Mouse (Mus musculus) hindbrain, embryonic 10.5 days (tissue): ENCODE data around the gene 3110021N24Rik. TPM values are rescaled to one million over a fixed set of nuclear protein-coding genes. Genes with fewer than 3 reads are reported as not detected.

ENCODE experiments used
- DNase-seq: peaks from one replicate; pipeline ENCODE4 v3.0.0-alpha.2; 2017; ENCODE audit warnings: low spot score
- H3K27ac ChIP-seq: fragments of 300-500 bp; sonication (generic); 2 replicates; pipeline ENCODE4 v1.5.1; 2016; ENCODE audit warnings: mild to moderate bottlenecking, moderate library complexity
- H3K27me3 ChIP-seq: fragments of 300-500 bp; sonication (generic); 2 replicates; pipeline ENCODE4 v1.6.1; 2016; ENCODE audit warnings: mild to moderate bottlenecking; ENCODE audit not compliant: poor library complexity, insufficient read depth, severe bottlenecking
- H3K36me3 ChIP-seq: fragments of 300-500 bp; sonication (generic); 2 replicates; pipeline ENCODE4 v1.6.1; 2016; ENCODE audit warnings: mild to moderate bottlenecking, moderate library complexity
- H3K4me1 ChIP-seq: fragments of 300-500 bp; sonication (generic); replicated peaks from 2 replicates; pipeline ENCODE4 v1.6.1; 2016; ENCODE audit warnings: mild to moderate bottlenecking
- H3K4me3 ChIP-seq: fragments of 300-500 bp; sonication (generic); 2 replicates; pipeline ENCODE4 v1.5.1; 2016; ENCODE audit warnings: mild to moderate bottlenecking, moderate library complexity
- H3K9me3 ChIP-seq: fragments of 300-500 bp; sonication (generic); 2 replicates; pipeline ENCODE4 v1.6.1; 2016; ENCODE audit warnings: mild to moderate bottlenecking, moderate library complexity
- WGBS: fragments of 180-500 bp; shearing (Covaris S2); methylation state at CpG from one replicate; pipeline ENCODE4 v1.1.7; 2016; 5-methylcytosine and 5-hydroxymethylcytosine counted together
- polyA plus RNA-seq: library from polyadenylated mRNA; unstranded; fragments of >200 nt; fragmentation: Nextera tagmentation; extraction: Ambion mirVana; gene quantifications from 2 replicates; pipeline ENCODE4 v1.2.1, GENCODE M21; 2016

Gene 3110021N24Rik
- polyA plus RNA-seq, 1 experiment from 2014 or later = 1.6 TPM

GRCm38 (mm10) chr4:108811142-108811541 is 91.7 kb downstream of the 3110021N24Rik start:
- H3K27me3 ChIP-seq = no peaks in the 10 kb centered on the region
- H3K9me3 ChIP-seq = no peaks in the 10 kb centered on the region
- no peak for DNase-seq
- no peaks in the 10 kb centered on the region for H3K4me1 ChIP-seq
- H3K36me3 ChIP-seq = peaks cover 18% of the 10 kb centered on the region
- no peak overlapping the region for H3K4me3 ChIP-seq
- 71% methylated on average over 4 of the region's 4 CpGs for WGBS
- no peak overlapping the region for H3K27ac ChIP-seq

- no peak for DNase-seq
- H3K9me3 ChIP-seq = no peaks in the 10 kb centered on the region
- H3K27me3 ChIP-seq = no peaks in the 10 kb centered on the region
- no peak overlapping the region for H3K27ac ChIP-seq
- no peaks in the 10 kb centered on the region for H3K4me1 ChIP-seq
- WGBS = 69% methylated on average over 6 of the region's 6 CpGs
- H3K36me3 ChIP-seq = peaks cover 18% of the 10 kb centered on the region
- H3K4me3 ChIP-seq = no peak overlapping the region
Observed at GRCm38 (mm10) chr4:108811550-108811949, 92.1 kb downstream of the 3110021N24Rik start.

GRCm38 (mm10) chr4:108825677-108826076 is 106.2 kb downstream of the 3110021N24Rik start:
- 94% methylated on average over 3 of the region's 3 CpGs for WGBS
- Histone ChIP-seq H3K9me3 (no peaks in the 10 kb centered on the region), H3K4me1 (no peaks in the 10 kb centered on the region), H3K27ac (no peak overlapping the region), H3K4me3 (no peak overlapping the region), H3K36me3 (peaks cover 96% of the 10 kb centered on the region), H3K27me3 (no peaks in the 10 kb centered on the region)
- DNase-seq = no peak

GRCm38 (mm10) chr4:108826096-108826495 is 106.6 kb downstream of the 3110021N24Rik start:
- Histone ChIP-seq H3K4me1 (peaks cover 4% of the 10 kb centered on the region; the same call in 1 of the 2 replicates), H3K4me3 (no peak overlapping the region), H3K27me3 (no peaks in the 10 kb centered on the region), H3K27ac (no peak overlapping the region), H3K9me3 (no peaks in the 10 kb centered on the region), H3K36me3 (peaks cover 91% of the 10 kb centered on the region)
- no peak for DNase-seq
- 88% methylated on average over 1 of the region's 1 CpGs for WGBS

- Histone ChIP-seq H3K9me3 (no peaks in the 10 kb centered on the region), H3K4me3 (no peak overlapping the region), H3K27me3 (no peaks in the 10 kb centered on the region), H3K27ac (no peak overlapping the region), H3K36me3 (peaks cover 86% of the 10 kb centered on the region), H3K4me1 (peaks cover 10% of the 10 kb centered on the region)
- 92% methylated on average over 2 of the region's 2 CpGs for WGBS
- no peak for DNase-seq
Observed at GRCm38 (mm10) chr4:108826643-108827042, 107.2 kb downstream of the 3110021N24Rik start.

GRCm38 (mm10) chr4:108830698-108831097 is 111.2 kb downstream of the 3110021N24Rik start:
- no peak for DNase-seq
- 89% methylated on average over 1 of the region's 1 CpGs for WGBS
- Histone ChIP-seq H3K36me3 (peaks cover 47% of the 10 kb centered on the region), H3K27ac (no peak overlapping the region), H3K4me1 (peaks cover 23% of the 10 kb centered on the region), H3K27me3 (no peaks in the 10 kb centered on the region), H3K4me3 (no peak overlapping the region), H3K9me3 (no peaks in the 10 kb centered on the region)

Other genes starting within 250 kb of the 3110021N24Rik start
- 101 and 117 TPM in 2 replicates for gene Prpf38a, start 140.3 kb upstream of the 3110021N24Rik start, polyA plus RNA-seq
- gene Orc1, start 140.2 kb upstream of the 3110021N24Rik start, polyA plus RNA-seq = 14.4 and 22.2 TPM in 2 replicates
- gene Cc2d1b, start 99.7 kb upstream of the 3110021N24Rik start, polyA plus RNA-seq = 24.8 and 26.6 TPM in 2 replicates
- gene Zfyve9, start 61.1 kb downstream of the 3110021N24Rik start, polyA plus RNA-seq = 4.2 and 4.9 TPM in 2 replicates
- 198 and 208 TPM in 2 replicates for gene Btf3l4, start 114.0 kb downstream of the 3110021N24Rik start, polyA plus RNA-seq
- gene Txndc12, start 115.0 kb downstream of the 3110021N24Rik start, polyA plus RNA-seq = 104 and 106 TPM in 2 replicates
- gene Kti12, start 128.1 kb downstream of the 3110021N24Rik start, polyA plus RNA-seq = 52.5 and 57.7 TPM in 2 replicates
- 1.5 and 1.8 TPM in 2 replicates for gene A730015C16Rik, start 129.0 kb downstream of the 3110021N24Rik start, polyA plus RNA-seq
- gene Rab3b, start 159.4 kb downstream of the 3110021N24Rik start, polyA plus RNA-seq = 26.1 and 33.9 TPM in 2 replicates